Mouse (Mus musculus) liver, embryonic 14.5 days (tissue): ENCODE data around the gene 2210011C24Rik.

Experiments
- CTCF ChIP-seq: IDR thresholded peaks from 2 replicates; pipeline ENCODE4 v1.5.1; 2016; ENCODE audit warnings: antibody characterized with exemption, low read depth, control low read depth
- EP300 ChIP-seq: IDR thresholded peaks from 2 replicates; pipeline ENCODE4 v1.6.1; 2016; ENCODE audit warnings: antibody characterized with exemption, low read depth

DNA sequence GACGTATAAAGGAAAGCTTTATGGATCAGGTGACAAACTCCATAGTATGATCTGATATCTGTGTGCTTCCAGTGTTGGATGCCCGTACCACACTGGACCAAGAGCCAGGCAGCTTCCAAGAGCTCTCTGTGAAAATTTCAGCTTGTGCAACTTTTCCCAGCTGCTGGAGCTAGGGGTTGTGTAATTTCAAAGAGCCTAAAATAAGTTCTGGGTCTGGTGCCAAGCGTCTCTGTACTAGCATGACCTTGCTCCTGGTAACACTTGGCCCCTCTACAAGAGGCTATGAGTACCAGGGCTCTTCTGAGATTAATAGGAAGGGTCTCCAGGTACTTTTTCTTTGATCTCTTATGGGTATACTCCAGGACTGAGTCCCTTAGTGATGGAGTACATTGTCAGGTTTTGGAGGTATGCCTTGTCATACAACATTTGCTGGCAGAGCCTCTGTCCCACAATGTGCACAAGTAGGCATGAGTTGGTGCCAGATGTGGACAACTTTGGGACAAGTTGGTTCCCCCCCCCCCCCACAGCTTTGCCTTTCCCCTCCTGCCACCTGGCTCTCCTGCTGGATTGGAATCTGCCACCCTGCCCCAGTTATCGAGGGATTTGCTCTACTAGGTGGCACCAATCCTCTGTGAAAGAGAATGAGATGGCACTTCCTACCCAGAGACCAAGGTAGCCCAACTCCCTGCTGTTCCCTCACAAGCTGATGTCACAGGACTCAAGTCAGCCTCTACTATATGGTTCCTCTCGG is 47.8 kb downstream of the 2210011C24Rik start:
- TF ChIP-seq CTCF (no peak), EP300 (no peak)
